Mouse (Mus musculus) liver, postnatal 0 days (tissue): ENCODE measurements around the gene Mrps9.

Source experiments
- CTCF ChIP-seq: sonication (generic); IDR thresholded peaks from 2 replicates; pipeline ENCODE4 v1.5.1; 2016; ENCODE audit warnings: antibody characterized with exemption, low read depth
- EP300 ChIP-seq: IDR thresholded peaks from 2 replicates; pipeline ENCODE4 v1.6.1; 2016; ENCODE audit warnings: antibody characterized with exemption, low read depth, mild to moderate bottlenecking

- TF ChIP-seq EP300 (no peak), CTCF (no peak)
Observed at GRCm38 (mm10) chr1:42851398-42851767, 350 bp downstream of the Mrps9 start.
